Mouse (Mus musculus) kidney, adult 9 months (tissue): ENCODE results near the gene Wdr27.

Source experiments
- DNase-seq: peaks from one replicate; pipeline ENCODE4 v3.0.0; 2022

Wdr27 gene

GRCm38 (mm10) chr17:14816107-14816506 lies 126.9 kb downstream of the Wdr27 start:
- DNase-seq = no peak

GRCm38 (mm10) chr17:14815304-14815703 lies 127.7 kb downstream of the Wdr27 start:
- no peak for DNase-seq

GRCm38 (mm10) chr17:14812631-14813030 lies 130.3 kb downstream of the Wdr27 start:
- DNase-seq = no peak

- no peak for DNase-seq
Observed at GRCm38 (mm10) chr17:14812033-14812432, 130.9 kb downstream of the Wdr27 start.

- no peak for DNase-seq
Observed at GRCm38 (mm10) chr17:14806808-14807207, 136.2 kb downstream of the Wdr27 start.

- no peak for DNase-seq
Observed at GRCm38 (mm10) chr17:14799243-14799642, 143.7 kb downstream of the Wdr27 start.

- no peak for DNase-seq
Observed at GRCm38 (mm10) chr17:14795074-14795473, 147.9 kb downstream of the Wdr27 start.

- DNase-seq = peak; percentile 2
Observed at GRCm38 (mm10) chr17:14779356-14779755, 163.6 kb downstream of the Wdr27 start.

GRCm38 (mm10) chr17:14771339-14771738 lies 171.6 kb downstream of the Wdr27 start:
- no peak for DNase-seq

GRCm38 (mm10) chr17:14770377-14770776 lies 172.6 kb downstream of the Wdr27 start:
- DNase-seq = no peak
